Mouse (Mus musculus) right cerebral cortex, postnatal 10 days (tissue): ENCODE measurements around the gene Ypel4.
"Not testable (repeated sequence)": the region's sequence is repeated elsewhere in the genome, so short reads cannot be mapped to it uniquely, and the experiment has no call there.

Experiments
- DNase-seq, 2 experiments: peaks; one replicate each; pipeline ENCODE4 v3.0.0; 2021; ENCODE audit warnings: low spot score in 2 of 2

Ypel4 gene

GRCm38 (mm10) chr2:84727172-84727858 is 6.5 kb upstream of the Ypel4 start, which contains the start of gene Clp1:
Gene Clp1, minus strand, starts transcription at chr2:84727350.
- DNase-seq: peak; percentile 97 to 98

- not testable (repeated sequence) for DNase-seq
Observed at GRCm38 (mm10) chr2:84728191-84728590, 5.7 kb upstream of the Ypel4 start.

- no peak for DNase-seq
Observed at GRCm38 (mm10) chr2:84731206-84731605, 2.7 kb upstream of the Ypel4 start.

GRCm38 (mm10) chr2:84732394-84732793 is 1.5 kb upstream of the Ypel4 start:
- DNase-seq: no peak

DNA sequence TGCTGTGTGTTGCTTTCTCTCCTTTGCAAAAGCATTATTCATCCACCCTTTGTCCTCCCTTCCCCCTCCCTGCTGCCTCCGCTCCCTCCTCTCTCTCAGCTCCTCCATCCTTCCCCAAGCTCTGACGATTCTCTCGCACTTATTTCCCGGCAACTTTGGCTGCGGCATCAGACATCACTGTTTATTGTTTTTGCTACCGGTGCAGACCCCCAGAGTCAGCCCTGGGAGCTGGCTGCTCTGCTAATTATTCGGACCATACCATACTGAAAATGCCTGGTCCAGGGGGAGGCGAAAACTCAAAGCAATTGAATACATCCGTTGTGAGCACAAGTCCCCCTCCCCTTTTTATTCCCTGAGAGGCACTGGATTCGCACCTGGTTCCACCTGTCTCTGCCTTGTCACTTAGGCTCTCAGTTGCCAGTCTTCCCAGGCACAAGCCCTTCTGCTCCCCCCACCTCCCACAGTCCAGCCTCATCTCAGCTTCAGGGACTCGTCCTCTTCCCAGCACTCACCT is 550 bp downstream of the Ypel4 start:
- peak; percentile 47 to 60 for DNase-seq

DNA sequence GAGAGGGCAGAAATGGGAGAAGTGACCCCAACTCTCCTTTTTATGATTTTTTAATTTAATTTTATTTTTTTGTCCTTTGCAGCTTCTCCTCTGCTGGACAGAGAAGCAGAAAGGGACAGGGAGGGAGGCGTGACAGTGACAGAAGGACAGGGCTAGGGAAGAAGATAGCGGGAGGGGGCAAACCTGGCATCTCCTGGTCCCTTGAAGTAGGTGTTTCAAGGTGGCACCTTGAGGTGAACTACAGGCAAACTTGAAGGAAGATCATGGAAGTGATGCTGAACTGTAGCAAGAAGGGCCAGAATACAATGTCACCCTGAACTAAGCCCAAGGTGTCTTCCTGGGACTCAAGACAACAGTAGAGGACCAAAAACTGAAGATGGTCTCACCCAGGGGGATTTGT is 1.1 kb downstream of the Ypel4 start:
- no peak for DNase-seq

DNA sequence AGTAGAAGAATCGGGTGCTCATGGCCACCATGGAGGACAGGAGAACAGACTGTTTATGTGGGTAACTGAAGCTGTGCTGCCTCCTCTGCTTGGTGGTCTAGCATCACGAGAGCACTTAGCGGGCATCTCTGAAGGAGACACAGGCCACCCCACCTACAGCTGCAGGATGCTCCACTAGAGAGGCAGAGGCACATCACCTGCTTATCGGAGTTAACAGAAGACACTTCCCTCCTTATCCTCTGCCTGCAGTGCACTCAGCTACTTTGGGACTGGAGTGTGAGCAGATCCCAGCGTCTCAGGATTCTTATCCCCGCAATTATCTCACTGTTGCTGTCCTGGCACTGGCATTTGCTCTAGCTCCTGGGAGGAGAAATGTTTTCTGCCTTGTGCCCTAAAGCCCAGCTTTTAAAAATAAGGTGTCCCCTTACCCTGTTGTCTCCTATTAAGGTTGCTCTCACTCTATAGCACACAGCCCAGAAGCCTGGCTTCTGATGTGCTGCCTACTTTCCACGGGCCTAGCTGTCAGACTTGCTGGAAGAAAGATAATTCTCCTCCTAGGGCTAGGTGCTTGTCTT is 1.6 kb downstream of the Ypel4 start:
- DNase-seq: peak in 1 of 2 experiments; percentile 31

DNA sequence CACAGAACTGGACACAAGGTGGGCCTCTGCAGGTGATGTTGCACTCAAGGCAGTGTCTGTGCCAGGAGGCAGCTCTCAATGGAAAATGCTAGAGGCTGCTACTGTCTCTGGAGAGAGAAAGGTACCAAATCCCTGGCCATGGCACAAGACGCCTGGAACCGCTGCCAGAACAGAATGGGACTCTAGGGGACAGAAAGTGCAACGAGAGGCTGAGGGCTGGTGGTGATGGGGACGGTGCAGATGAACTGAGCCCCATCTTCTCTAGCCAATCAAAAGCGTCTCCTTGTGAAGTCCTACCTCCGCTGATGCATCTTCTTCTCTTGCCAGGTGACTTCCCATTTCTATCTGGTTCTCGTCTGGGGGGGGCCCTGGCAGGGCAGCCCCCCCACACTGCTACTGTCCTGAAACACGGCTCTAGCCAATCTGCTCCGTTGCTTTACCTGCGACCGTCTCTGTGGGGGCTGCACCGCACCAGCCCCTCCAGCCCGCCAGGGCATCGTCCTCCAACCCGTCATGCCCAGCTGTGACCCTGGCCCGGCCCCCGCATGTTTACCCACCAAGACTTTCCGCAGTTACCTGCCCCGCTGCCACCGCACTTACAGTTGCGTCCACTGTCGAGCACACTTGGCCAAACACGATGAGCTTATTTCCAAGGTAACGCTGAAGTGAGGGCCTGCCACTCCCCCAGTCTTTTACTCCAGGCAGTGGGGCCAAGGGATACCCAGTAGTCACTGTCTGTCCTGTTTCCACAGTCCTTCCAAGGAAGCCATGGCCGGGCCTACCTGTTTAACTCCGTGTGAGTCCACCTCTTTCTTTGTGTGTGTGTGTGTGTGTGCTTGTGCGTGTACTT is 2.7 kb downstream of the Ypel4 start:
- DNase-seq: peak in 1 of 2 experiments; percentile 33

DNA sequence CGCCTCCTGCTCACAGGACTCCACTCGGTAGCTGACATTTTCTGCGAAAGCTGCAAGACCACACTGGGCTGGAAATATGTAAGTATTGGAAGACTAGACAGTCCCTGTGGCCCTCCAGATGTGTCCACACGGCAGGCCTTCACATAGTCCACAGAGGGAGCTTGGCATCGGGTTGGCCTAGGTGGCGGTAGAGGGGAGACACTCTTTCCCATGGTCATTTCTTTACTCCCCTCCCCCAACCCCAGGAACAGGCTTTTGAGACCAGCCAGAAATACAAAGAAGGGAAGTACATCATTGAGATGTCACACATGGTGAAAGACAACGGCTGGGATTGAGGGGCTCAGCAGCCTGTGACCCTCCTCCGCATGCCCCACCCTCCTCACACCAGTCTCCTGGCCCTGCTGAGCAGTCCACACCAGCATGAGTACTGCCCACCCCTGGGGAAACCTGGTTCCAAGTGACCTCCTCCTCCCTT is 3.6 kb downstream of the Ypel4 start:
- no peak for DNase-seq

DNA sequence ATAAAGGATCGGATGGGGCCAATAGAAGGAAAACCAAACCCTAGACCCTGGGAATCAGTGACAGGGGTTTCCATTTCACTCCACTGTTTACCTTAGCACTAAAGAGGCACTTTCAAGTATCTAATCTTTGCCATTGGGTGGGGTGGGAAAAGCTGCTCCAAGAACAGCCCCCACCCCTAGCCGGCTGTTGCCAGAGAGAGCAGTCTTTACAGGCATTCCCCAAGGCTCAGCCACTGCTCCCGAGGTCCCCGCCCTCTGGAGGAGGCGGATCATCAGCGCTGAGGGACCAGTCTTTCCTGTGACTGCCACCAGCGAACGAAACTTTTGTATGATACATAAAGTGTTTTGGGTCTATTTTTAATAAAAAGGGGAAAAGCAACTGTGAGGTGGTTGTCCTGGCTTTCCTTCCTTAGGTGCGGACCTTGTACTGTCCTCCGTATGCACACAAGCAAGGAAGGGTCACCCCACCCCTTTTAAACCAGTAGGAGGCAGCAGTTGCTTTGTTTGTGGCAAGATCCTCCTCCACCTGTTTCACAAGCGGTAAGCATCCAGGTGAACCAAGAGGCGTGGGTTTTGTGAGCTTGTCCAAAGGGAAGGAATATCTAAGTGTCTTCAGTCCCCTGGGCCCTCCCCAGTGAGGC is 4.5 kb downstream of the Ypel4 start:
- DNase-seq: no peak

DNA sequence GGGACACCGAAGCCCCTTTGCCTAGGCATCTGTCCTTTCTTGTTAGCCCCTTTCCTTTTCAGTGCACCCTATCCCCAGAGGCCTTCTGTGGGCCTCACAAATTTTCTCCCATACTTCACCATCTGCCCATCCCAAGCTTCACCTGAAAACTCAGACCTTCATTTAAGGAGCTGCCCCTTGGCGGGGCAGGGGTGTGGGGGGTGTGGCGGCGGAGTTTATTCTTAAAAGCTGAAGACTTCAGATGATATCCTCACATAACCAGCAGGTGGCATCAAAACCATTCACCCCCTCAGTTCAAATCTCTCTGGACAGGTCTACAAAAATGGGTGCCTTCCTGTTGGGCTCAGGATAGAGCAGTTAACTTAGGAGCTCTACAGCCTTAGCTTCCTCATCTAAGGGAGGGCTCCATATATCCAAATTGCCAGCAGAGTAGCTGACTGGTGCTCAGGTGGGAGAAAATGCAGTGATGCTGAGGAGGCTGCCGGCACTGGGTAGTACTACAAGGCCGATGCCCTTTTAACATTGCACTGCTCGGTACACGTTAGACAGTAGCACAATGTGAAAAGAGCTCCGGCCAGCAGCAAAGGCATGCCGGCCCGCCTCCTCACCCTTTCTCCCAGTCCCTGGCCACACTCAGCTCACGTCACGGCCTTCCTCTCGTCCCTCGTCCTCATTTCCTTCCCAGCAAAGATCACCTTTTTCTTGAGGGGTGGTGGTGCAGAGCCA is 6.9 kb downstream of the Ypel4 start:
- peak in 1 of 2 experiments; percentile 26 for DNase-seq

- DNase-seq: peak; percentile 26 to 47
Observed at GRCm38 (mm10) chr2:84741841-84742450, 8.1 kb downstream of the Ypel4 start.

DNA sequence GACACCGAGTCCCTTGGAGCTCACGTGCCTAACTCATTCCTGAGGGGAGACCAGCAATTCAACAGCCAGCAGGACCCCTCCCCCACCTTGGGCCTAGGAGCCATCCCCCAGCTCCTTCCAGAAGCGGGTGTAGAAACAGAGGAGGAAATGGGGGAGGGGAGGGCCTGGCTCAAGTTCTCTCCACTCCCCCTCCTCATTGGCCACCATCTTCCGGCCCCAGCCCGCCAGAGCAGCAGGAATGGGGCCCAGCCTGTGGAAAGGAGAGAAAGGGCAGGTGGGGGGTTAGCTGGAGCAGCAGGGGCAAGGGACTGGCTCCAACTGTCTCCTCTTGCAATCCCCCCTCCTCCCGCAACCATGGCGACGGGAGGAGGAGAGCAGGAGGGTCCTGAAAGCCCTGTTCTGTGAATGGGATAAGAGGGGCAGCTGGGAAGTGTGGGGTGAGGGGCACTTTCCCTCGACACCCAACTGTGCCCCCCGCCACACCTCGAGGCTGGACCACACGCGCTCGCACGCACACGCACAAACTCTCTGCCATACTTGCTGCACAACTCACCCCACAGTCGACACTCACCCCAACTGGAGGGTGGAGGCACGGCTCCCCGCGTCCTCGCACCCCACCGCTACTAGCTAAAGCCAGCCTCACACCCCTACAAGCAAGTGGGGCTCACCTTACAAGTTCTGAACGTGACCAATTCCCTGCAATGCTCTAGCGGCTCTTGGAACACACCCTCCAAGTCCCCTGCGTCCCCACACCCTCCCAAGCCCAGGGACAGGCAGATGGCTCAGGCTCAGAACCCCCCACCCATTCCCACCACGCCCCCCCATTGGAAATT is 8.8 kb downstream of the Ypel4 start:
- peak; percentile 71 to 78 for DNase-seq

GRCm38 (mm10) chr2:84743561-84743960 is 9.7 kb downstream of the Ypel4 start, which contains the start of gene Gm19426:
Gene Gm19426, minus strand, starts transcription at chr2:84743655.
- peak; percentile 91 to 94 for DNase-seq

- DNase-seq: peak in 1 of 2 experiments; percentile 28
Observed at GRCm38 (mm10) chr2:84744126-84744525, 10.3 kb downstream of the Ypel4 start.

DNA sequence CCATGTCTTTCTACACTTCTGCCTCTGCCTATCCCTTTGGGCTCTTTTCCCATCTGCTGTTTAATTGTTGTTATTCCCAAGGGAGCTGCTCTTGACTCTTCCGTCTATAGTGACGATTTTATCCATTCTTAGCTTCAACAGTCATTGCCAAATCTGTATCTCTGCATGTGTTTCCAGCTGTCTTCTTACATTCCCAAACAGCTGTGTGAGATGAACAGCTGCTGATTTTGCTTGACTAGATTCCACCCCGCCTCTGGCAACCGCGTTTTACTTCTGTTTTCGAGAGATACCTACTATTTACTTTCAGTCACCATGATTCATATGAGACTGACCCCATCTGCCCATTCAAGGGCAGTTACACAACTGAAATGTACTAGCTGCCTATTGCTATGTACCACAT is 16.3 kb downstream of the Ypel4 start:
- DNase-seq: no peak

DNA sequence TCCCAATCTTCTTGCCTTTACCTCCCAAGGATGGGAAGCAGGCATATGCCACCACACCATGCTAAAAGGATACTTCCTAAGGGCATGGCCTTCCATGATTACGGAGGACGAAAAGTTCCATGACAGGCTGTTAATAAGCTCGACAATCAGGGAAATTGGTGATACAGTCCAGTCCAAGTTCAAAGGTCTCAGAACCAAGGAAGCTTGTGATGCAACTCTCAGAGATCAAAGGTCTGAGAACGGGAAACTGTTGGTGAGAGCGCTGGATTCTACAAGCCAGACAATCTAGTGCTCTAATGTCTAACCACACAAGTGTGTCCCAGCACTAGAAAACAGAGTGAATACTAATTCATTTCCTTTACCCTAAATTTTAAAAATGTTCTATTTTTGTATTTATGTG is 22.4 kb downstream of the Ypel4 start:
- DNase-seq: no peak

- DNase-seq: no peak
Observed at GRCm38 (mm10) chr2:84757026-84757682, 23.3 kb downstream of the Ypel4 start.

GRCm38 (mm10) chr2:84758542-84759127 is 24.8 kb downstream of the Ypel4 start:
- peak in 1 of 2 experiments; percentile 30 for DNase-seq
